Mouse (Mus musculus) MN1 (cell line): ENCODE results near the gene Prmt2.

Source experiments
- DNase-seq: peaks from one replicate; pipeline ENCODE4 v3.0.0-alpha.2; 2016; ENCODE audit warnings: low spot score

The Prmt2 gene

DNA sequence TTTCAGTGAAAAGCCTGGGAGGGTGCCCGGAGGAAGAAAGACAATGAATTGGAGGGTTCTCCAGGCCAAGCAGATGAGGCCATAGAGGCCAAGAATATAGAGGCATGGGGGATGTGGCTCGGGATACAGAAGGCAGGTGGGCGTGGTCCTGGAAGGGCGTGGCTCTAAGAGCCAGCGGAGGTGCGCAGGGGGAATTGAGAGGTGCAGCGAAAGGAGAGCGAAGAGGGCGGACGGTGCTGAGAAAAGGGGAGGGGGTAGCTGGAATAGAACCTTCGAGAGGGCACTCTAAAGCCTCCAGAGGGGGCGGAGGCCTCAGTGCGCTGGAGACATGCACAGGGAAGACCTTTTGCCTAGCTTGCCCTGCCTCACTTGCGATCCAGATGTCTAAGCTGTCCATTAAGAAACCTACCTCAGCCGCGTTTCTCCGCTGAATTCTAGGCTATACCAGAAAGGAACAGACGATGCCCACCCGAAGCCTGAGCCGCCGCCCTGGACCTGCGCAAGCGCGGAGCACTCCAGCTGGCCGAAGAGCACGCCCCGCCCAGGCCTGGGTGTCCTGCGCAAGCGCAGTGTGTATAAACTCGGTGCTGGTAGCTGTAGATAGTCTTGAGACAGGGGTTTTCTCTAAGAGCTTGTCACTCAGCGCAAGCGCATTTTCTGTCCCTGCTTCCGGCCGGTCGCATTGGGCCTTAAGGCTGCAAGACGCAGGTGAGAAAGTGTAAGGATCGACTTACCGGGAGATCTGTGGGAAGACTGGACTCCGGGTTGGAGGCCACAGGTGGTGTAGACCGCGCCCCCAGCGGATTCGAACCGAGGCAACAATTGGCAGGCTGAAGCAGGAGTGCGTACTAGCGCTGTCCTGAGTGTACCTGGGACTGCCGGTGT is at the start of gene Prmt2:
Gene Prmt2, minus strand, starts transcription at position 525 of the 885 bp plus-strand sequence.
- peak; percentile 96 for DNase-seq

DNA sequence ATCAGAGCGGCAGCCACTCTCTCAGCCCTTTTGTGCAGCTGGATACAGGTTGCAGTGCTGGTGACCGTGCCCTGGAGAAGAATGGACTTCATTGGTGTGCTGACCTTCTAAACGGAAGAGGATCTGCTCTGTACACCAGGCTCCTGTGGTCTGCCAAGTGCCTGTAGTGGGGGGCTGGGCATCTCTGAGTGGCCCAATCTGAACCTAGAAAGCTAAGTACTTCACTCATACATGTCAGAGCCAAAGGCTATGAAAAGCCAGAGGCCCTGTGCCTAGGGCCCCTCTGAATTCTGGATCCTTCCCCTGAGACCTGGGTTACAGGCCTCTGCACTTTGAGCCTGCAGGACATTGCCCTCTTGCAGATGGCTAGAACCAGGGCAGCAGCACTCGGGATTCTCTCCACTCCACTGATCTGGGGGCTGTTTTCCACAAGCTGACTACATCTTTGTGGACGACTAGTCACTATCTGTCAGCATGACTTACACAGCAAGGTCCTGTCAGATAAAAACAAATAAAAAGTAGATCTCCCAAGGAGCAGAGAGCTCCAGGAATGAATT is 41.0 kb upstream of the Prmt2 start:
- DNase-seq, result no peak

DNA sequence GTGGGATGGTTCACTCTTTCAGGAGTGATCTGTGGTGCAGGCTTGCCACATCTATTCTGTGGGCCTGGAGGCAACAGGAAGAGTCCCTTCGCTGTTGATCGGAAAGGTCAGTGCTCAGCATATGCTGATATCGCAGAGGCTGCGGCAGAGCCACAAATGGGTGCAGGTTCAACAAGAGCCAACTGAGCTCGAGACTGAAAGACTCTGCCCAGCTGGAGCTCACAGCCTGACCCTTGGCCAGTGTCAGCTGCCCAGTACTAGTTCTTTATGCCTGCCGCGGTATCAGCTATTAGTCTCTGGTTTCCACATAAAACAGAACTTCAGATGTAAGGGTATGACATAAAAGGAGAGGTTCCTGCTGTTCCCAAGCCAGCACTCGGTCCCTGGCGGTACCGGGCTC is 37.6 kb upstream of the Prmt2 start:
- no peak for DNase-seq

DNA sequence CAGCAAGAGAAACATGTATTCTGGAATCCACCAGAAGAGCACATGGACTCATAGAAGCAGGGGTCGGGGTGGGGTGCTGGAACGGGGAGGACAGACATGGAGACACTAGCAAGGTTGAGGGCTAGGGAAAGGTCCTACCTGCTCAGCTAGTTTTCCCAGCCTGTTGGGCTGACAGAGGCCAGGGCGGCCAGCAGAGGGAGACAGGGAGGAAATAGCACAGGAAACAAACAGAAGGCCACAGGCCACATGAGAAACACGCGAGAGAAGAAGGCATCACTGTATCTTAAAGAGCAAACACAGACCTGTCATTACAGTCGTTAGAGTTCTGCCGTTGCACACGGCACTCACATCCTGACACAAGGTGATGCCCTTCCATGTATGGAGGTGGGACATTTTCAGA is 33.6 kb upstream of the Prmt2 start:
- DNase-seq, result peak; percentile 44

DNA sequence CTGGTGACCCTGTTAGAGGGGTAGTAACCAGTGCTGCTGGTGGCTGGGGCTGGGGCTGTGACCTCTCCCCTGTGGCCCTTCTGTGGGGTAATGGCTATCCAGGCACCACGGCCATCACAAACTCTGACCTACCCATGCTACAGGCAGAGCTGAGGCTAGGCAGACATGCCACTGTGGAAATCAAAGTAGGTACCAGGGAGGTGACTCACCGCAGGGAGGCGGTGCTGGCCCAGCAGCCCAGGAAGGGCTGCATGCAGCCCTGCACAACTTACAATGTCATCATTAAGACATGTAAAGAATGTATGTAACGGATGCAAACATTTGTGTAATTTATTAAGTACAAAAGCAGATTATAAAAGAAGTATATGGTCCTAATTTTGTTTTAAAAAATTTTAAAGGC is 24.8 kb upstream of the Prmt2 start:
- no peak for DNase-seq

DNA sequence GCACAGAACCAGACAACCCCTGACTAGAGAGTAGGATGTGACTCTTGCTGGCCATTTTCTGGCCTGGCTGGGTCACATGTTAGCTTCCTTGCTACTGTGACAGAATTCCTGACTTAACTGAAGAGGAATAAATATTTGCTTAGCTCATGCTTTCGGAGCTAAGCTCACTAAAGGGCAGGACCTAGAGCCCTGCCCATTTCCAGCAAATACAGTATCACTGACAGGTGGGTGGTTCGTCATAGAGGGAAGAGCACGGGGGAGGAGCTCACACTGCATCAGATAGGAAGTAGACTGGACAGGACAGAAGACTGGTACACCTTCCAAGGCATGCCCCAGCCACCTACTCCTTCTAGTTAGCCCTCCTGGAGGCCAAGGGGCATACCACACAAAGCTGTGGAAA is 23.8 kb upstream of the Prmt2 start:
- no peak for DNase-seq

DNA sequence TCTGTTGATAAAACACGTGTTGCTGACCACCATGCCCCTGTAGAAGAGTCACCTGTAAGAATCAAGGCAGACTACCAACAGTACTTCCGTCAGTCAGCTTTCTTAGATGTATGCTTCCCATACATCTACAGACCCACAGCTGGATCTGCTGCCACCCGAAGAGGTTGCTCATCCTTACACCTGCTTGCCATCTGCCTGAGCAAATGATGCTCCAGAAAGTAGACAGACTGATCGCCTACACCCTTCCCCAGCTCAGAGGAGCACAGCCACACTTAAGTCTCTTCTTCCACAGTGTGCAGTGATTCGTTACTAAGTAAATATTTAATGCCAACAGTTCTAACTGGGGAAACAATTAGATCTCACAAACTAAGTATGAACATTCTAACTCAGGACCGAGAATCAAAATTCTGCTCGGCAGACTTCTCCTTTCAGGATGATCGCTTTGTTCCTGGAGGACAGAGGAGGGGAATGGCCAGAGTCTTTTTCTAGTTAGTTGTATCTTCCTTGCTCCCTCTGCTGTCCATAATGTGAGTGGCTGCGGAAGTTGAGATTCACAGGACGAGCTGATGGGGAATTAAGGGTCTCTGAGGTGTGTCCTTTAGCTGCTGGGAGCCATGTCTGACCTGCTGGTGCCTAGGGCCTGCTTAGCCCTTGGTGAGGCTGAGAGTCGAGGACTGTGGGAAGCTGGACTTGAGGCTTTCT is 22.8 kb upstream of the Prmt2 start:
- no peak for DNase-seq

DNA sequence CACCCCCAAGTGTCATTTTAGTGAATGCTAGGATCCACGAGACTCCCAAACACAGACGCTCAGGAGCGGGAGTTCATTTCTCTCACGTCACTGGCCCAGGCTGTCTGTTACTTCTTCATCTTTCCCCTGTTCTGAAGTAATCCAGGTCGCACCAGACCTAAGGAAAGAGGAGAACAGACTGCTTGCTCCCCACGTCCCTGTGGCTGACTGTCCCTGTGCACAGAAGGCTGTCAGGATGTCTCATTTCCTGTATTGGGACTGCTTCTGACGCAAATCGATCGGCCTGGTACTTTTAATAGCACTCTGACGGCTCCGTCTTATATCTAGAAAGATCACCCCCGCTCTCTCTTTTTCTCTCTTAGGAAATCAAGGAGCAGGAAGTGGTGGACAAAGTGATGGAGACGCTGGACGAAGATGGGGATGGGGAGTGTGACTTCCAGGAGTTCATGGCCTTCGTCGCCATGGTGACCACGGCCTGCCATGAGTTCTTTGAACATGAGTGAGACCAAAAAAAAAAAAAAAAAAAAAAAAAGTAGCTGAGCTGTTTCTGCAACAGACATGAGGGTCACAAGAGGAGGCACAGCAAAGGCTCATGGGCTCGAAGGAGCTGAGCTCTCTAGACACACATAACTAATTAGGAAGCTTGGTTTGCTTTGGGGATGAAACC is 22.0 kb upstream of the Prmt2 start:
- no peak for DNase-seq

DNA sequence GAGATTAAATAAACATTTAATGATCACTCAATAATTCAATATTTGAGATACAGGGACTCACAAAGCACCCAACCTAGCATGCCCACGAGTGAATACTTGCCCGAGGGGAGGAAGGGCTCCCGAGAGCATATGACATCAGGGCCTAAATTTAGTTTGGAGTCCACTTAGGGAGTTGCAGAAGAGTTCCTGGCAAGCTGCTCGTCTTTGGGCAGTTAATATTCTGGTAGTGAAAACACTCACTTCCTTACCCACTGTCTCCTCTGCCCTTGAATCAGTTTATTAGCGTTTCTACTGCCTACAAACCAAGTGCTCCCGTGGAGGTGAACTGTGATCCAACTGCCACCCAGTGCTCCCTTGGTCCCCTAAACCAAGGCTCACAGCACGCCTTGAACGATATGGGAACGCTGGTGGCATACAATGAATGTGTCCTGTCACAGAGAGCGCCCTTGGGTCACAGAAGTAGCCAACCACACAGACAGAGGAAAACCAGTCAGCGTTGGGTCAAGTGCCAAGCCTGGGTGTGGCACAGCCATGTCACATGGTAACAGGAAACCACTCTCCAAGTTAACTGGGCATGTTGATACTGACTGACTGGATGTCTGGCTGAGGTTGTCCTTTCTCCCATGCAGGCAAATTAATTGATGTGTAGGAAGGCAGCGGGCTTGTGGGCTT is 20.2 kb upstream of the Prmt2 start:
- peak; percentile 44 for DNase-seq

DNA sequence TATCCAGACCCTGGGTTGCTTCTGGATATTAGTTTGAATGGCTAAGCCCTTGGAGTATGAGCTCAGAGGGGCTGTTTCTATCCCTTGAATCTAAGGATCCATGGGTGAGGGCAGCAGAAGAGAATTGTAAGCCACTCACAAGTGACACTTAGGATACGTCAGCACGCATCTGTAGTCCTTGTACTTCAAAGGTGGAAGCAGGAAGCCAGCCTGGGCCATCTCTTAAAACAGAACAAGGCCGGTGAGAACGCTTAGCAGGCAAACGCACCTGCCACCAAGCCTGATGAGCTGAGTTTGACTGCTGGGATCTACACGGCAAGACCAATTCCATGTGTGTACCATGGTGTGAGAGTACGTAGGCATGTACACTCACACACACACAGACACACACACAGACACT is 19.6 kb upstream of the Prmt2 start:
- DNase-seq, result no peak

DNA sequence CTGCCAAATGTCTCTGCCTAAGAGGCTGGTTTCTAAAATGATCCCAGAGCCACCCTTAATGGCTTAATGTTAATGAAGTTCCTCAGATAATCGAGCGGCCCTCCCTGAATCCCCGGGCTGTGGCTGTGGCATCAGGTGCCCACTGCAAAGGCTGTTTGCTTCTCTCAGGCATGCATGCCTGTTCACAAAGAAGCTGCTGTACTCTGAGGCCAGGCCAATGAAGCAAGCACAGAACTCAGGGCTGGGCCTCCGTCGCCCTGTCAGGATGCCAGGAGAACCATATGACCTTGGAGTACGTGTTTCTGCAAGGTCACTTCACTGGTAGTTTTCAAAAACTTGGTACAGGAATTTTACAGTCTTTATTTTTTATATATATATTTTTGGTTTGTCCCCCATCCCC is 18.0 kb upstream of the Prmt2 start:
- no peak for DNase-seq

DNA sequence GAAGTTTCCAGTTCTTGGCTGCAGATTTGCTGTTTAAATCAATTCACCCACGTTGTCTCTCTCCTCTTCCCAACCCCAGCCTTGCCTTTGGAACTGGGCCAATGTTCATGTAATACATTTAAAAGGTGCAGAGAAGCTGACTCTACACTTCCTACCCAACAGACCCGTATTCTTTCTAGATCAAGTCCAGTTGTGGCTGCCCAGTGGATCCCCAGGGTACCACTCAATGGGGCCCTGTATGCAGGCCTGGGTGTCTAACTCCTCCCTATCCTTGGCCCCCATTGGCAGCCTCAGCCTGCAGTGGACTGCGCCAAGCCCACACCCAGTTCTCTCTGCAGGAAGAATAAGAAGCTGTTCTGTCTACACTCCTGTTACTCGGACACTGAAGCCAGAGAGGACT is 15.9 kb upstream of the Prmt2 start, which contains the start of gene S100b:
Gene S100b, plus strand, starts transcription at position 318 of the 400 bp plus-strand sequence.
- peak; percentile 44 for DNase-seq

DNA sequence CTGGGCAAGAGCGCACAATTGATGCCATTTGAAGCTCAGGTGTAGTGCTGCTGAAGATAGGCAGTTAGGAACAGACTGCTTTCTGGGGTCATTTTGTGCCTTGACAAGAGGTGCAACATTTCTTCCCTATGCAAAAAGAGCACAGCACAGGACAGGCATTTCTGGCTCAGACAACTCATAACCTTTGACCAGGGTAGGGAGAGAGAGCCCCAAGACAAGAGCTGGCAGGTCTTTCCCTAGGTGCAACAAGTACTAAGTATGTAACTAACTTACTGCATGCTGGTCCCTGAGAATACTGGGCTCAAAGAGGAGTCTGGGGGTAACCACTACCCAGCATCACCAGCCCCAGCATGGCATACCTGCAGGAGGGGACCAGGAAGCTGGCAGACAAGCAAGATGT is 15.4 kb upstream of the Prmt2 start:
- DNase-seq, result no peak

DNA sequence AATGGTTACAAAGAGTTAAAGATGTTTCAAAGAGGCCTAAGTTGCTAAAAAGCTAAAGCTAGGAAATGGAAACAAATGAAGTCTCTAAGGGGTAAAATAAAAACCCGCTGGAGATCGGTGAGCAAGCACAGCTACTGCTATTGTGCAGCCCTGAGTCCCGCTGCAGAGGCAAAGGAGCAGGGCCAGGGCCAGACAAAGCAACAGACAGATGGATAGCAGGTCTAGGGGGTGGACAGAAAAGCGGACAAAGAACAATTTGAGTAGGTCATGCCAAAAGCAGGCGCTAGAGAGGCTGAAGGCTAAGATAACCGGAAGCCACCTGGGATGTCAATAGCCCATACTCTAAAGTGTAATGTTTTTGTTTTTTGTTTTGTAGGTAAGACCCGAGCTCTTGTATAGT is 13.2 kb upstream of the Prmt2 start:
- no peak for DNase-seq

DNA sequence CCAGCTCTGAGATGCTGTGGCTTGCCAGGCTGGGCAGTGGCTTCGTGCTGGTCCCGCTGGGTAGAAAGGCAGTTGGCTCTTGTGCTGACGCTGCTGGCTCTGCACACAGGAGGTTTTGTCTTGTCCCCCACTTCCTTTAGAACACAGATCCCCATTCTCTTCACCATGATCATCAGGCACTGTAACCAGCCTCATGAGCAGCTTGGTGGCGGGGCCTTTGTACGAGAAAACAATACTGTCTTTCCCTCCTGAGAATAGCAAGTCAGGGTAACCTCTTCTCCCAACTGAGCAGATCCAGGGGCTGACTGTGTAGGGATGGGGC is 10.9 kb upstream of the Prmt2 start:
- DNase-seq, result no peak

DNA sequence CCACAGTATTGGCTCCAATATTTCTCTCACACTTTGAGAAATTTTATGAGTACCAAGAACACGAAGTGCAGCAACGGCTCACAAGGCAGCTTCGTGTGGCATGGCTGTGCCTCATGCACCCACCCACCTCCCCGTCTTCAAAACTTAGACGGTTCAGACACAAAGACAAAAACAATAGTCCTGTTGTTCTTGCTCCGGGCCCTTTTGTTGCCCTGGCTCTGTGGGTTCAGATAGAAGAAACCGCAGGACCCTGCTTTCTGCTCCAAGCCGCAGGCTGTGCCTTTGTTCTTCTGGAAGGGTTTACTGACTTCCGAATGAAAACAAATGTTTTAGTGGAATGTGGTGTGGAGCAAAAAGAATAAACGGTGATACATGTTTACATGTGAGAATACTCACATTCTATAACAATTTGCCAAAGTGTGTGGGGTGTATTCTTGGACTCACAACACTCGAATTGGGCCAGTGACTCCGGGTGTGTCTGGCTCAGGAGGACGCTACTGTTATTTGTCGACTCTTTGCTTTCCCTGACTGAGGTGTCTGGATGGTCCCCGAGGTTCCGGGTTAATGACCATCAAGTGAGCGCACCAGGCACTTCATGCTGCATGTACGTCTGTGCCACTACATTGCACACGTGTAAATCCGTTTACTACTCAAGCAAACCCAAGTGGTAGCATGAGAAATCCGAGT is 10.4 kb upstream of the Prmt2 start:
- DNase-seq, result no peak

DNA sequence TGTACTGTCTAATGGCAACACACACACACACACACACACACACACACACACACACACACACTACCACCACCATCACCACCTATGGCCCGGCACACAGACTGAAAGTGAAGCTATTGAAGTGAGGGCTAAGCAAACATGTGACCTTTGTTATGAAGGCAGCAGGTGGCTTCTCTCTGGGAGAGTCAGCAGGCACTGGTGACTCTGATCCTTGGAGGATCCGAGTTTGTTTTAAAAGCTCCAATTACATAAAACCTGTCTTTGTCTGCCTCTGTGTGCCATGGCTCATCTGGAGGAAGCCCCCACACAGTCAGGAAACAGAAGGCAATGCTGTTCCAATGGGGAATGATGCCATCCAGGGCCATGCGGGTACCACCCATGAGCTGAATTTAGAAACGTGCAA is 8.9 kb upstream of the Prmt2 start:
- DNase-seq, result no peak

DNA sequence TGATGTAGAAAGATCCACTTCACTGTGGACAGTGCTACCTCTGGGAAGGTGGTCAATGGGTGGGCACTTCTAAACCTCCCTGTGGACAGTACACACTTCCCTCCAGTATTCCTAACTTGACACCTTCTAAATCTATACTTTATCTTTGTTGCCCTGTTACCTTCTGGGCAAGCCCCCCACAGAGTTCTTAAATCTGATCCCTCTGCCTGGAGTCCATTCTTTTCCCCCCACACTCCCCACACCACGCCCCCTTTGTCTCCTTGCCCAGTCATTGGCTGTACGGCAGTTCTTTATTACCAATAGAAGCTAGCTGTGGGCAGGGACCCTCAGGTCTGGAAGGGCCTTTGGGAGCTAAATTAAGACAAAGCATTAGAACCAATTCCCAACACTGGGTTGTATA is 7.4 kb upstream of the Prmt2 start:
- no peak for DNase-seq

DNA sequence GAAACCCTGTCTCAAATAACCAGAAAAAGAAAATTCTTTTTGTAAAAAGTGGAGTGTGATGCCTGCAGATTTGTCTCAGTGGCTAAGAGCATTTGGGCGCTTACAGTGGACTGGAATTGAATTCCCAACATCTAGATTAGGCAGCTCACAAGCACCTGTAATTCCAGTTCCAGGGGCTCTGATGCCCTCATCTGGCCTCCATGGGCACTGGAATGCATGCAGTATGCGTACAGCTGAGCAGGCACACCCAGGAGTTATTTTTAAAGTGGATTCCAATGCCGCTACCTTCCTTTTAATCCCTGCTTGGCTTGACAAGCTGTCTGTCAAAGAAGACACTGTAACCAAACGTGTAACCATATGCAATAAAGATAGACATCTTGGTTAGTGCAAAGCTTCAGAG is 1.7 kb upstream of the Prmt2 start:
- DNase-seq, result no peak

DNA sequence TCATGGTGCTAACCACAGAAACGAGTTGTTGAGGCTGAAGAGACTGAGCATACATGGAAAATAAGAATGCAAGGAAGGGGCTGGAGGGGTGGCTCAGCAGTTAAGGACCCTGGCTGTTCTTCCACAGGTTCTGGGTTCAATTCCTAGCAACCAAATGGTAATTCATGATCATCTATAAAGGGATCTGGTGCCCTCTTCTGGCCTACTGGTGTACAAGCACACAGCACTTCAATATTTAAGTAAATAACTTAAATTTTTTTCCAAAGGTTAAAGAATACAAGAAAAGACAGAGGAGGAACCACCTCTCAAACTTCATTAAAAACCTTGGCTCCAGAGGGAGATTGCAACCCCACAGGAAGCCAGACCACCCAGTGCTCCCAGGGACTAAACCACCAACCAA is 8.0 kb downstream of the Prmt2 start:
- no peak for DNase-seq

DNA sequence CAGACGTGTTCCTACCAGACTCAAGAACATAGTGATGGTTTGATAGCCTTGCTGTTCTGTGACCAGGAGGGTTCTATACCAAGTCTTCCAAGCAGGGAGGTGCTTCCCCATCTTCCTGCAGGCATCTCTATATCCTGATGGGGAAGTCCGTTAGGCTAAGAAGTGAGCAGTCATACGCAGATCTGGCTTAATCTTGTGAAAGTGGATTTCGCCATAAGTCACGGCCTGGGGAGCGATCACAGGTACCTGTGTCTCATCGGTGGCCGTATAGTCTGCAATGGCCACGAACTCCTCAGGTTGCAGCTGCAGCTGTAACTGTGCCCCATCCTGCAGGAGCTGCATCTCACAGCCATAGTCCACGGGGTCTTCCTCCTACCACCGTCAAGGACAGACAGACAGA is 11.7 kb downstream of the Prmt2 start:
- DNase-seq, result no peak

DNA sequence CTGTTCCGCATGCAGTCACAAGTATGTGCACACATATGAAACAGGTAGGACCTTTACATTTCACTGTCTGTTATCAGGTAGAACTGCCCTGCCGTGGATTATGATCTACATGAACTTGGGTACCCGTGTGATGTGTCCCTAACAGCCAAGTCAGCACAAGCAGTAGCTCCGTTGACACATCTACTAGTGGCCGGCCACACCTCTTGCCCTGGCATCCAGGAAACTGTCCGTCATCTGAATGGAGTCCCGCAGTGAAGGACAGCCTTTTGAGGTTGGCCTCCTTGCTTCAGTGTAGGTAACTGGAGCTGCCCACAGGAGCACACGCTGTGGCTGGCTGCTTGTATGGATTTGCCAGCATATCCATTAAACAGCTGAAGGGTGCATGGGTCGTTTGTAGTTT is 19.4 kb downstream of the Prmt2 start:
- DNase-seq, result no peak
